In genomic region chr8:106165460-106165859, GRCm38 (mm10) we compare ENCODE assay signal across 8 mouse cellular contexts. TPM values are rescaled to one million over a fixed set of nuclear protein-coding genes. Genes with fewer than 3 reads are reported as not detected.
DNase-seq lines count a peak whose midpoint lies in the region; ATAC-seq and TF ChIP-seq lines count a peak whose summit lies in the region.

No protein-coding gene starts in this region.

- H3K4me3 ChIP-seq in forebrain, embryonic 14.5 days (ENCODE audit: low read depth, low read length) = no peak overlapping the region
- H3K4me3 ChIP-seq in forebrain, embryonic 12.5 days (replicated peaks) = no peak overlapping the region
- no peak overlapping the region for H3K4me3 ChIP-seq in MEL (ENCODE audit: control insufficient read depth in 1 of 2, insufficient read depth in 1 of 2, low read depth in 2 of 2, low read length in 2 of 2)
- no peak overlapping the region for H3K4me3 ChIP-seq in midbrain, postnatal 0 days (ENCODE audit: low read depth, low read length)

- peak; percentile 72 for TF ChIP-seq RAD21 in MEL (IDR thresholded peaks at IDR 0.05; ENCODE audit: low read depth, low read length)

- no peak for TF ChIP-seq POLR2A in MEL (IDR thresholded peaks at IDR 0.05; ENCODE audit: control insufficient read depth in 1 of 2, insufficient read depth in 1 of 2, low read depth in 1 of 2, low read length in 2 of 2, poor library complexity in 1 of 2)

- peak; percentile 73 for DNase-seq in forebrain, embryonic 14.5 days (ENCODE audit: low spot score)
- peak; percentile 80 for DNase-seq in MEL (ENCODE audit: low read depth, low spot score)
- DNase-seq in cerebellum, postnatal 10 days = peak; percentile 88 to 91
- peak; percentile 74 for DNase-seq in heart, adult 8-10 months (ENCODE audit: low spot score)
- DNase-seq in left cerebral cortex, adult 18-20 months (ENCODE audit: low spot score in 2 of 2) = peak; percentile 75 to 83
- DNase-seq in midbrain, postnatal 0 days (ENCODE audit: low spot score) = peak; percentile 68
- DNase-seq in splenic B cell, adult 2 months (ENCODE audit: low read depth, low spot score) = peak; percentile 83

- peaks cover 5% of the 10 kb centered on the region; the same call in 1 of the 2 replicates for H3K4me1 ChIP-seq in forebrain, embryonic 14.5 days (ENCODE audit: control insufficient read depth, insufficient read depth, low read length)
- peaks cover 10% of the 10 kb centered on the region for H3K4me1 ChIP-seq in forebrain, embryonic 12.5 days
- H3K4me1 ChIP-seq in MEL (ENCODE audit: control insufficient read depth in 1 of 2, insufficient read depth in 2 of 2, low read length in 2 of 2) = peaks cover 3 to 14% of the 10 kb centered on the region in 2 experiments; a peak in 2 of 4 replicates
- H3K4me1 ChIP-seq in midbrain, postnatal 0 days (ENCODE audit: insufficient read depth, low read length) = no peaks in the 10 kb centered on the region

- ATAC-seq in forebrain, embryonic 14.5 days = no peak
- no peak for ATAC-seq in forebrain, embryonic 12.5 days (ENCODE audit: low FRiP score)
- no peak for ATAC-seq in midbrain, postnatal 0 days (ENCODE audit: low FRiP score)

- no peak overlapping the region for H3K27ac ChIP-seq in forebrain, embryonic 14.5 days (ENCODE audit: low read depth, low read length)
- no peak overlapping the region for H3K27ac ChIP-seq in forebrain, embryonic 12.5 days
- H3K27ac ChIP-seq in MEL (ENCODE audit: control insufficient read depth, low read depth, low read length) = no peak overlapping the region
- no peak overlapping the region for H3K27ac ChIP-seq in midbrain, postnatal 0 days (ENCODE audit: low read depth, low read length)

- H3K4me2 ChIP-seq in forebrain, embryonic 14.5 days (ENCODE audit: low read length) = no peak overlapping the region
- no peak overlapping the region for H3K4me2 ChIP-seq in forebrain, embryonic 12.5 days
- no peak overlapping the region for H3K4me2 ChIP-seq in midbrain, postnatal 0 days (ENCODE audit: low read depth, low read length, poor library complexity, severe bottlenecking)

- H3K36me3 ChIP-seq in forebrain, embryonic 14.5 days (ENCODE audit: control insufficient read depth, insufficient read depth, low read length) = peaks cover 42% of the 10 kb centered on the region
- H3K36me3 ChIP-seq in forebrain, embryonic 12.5 days (replicated peaks) = peaks cover 37% of the 10 kb centered on the region
- H3K36me3 ChIP-seq in MEL (ENCODE audit: control insufficient read depth in 1 of 2, insufficient read depth in 2 of 2, low read length in 2 of 2) = peaks cover 0 to 13% of the 10 kb centered on the region in 2 experiments; a peak in 2 of 4 replicates
- peaks cover 39% of the 10 kb centered on the region for H3K36me3 ChIP-seq in midbrain, postnatal 0 days (ENCODE audit: insufficient read depth, low read length)
- H3K36me3 ChIP-seq in splenic B cell, adult 2 months (ENCODE audit: control insufficient read depth, insufficient read depth, low read length, poor library complexity, severe bottlenecking) = peaks cover 8% of the 10 kb centered on the region; the same call in 1 of the 2 replicates

- 40% methylated on average over 4 of the region's 4 CpGs for WGBS in forebrain, embryonic 14.5 days
- 56% methylated on average over 4 of the region's 4 CpGs for WGBS in forebrain, embryonic 12.5 days
- 52% methylated on average over 4 of the region's 4 CpGs for WGBS in midbrain, postnatal 0 days

- no peaks in the 10 kb centered on the region for H3K27me3 ChIP-seq in forebrain, embryonic 14.5 days (replicated peaks; ENCODE audit: control insufficient read depth, insufficient read depth, low read length)
- H3K27me3 ChIP-seq in forebrain, embryonic 12.5 days = no peaks in the 10 kb centered on the region; the same call in 1 of the 2 replicates
- H3K27me3 ChIP-seq in MEL (ENCODE audit: control insufficient read depth in 1 of 2, insufficient read depth in 2 of 2, low read length in 2 of 2) = no peaks in the 10 kb centered on the region
- H3K27me3 ChIP-seq in midbrain, postnatal 0 days (ENCODE audit: insufficient read depth, low read length) = no peaks in the 10 kb centered on the region
- no peaks in the 10 kb centered on the region for H3K27me3 ChIP-seq in splenic B cell, adult 2 months (ENCODE audit: control insufficient read depth, insufficient read depth, low read length, poor library complexity, severe bottlenecking)

- H3K9me3 ChIP-seq in forebrain, embryonic 14.5 days (replicated peaks; ENCODE audit: control insufficient read depth, low read length) = no peaks in the 10 kb centered on the region
- no peaks in the 10 kb centered on the region for H3K9me3 ChIP-seq in forebrain, embryonic 12.5 days
- H3K9me3 ChIP-seq in MEL (replicated peaks; ENCODE audit: insufficient read depth, low read length) = no peaks in the 10 kb centered on the region
- H3K9me3 ChIP-seq in midbrain, postnatal 0 days (ENCODE audit: low read length) = no peaks in the 10 kb centered on the region

- no peak for TF ChIP-seq EP300 in MEL (IDR thresholded peaks at IDR 0.05; ENCODE audit: low read depth in 1 of 2, low read length in 2 of 2)

- no peak overlapping the region for H3K9ac ChIP-seq in forebrain, embryonic 14.5 days (ENCODE audit: low read length)
- no peak overlapping the region for H3K9ac ChIP-seq in forebrain, embryonic 12.5 days
- no peak overlapping the region for H3K9ac ChIP-seq in MEL (ENCODE audit: control insufficient read depth, low read depth, low read length, poor library complexity, severe bottlenecking)
- no peak overlapping the region for H3K9ac ChIP-seq in midbrain, postnatal 0 days (replicated peaks; ENCODE audit: low read length, poor library complexity, severe bottlenecking)

- peak; percentile 79 to 92 (median 90) for TF ChIP-seq CTCF in MEL (IDR thresholded peaks at IDR 0.05 in 2 of 3, conservative IDR thresholded peaks at IDR 0.05 in 1 of 3; ENCODE audit: control insufficient read depth in 1 of 3, insufficient read depth in 1 of 3, low read depth in 2 of 3, low read length in 3 of 3, poor library complexity in 1 of 3, severe bottlenecking in 1 of 3)
- peak; percentile 79 for TF ChIP-seq CTCF in midbrain, postnatal 0 days (IDR thresholded peaks at IDR 0.05)

- H3K79me2 ChIP-seq in MEL (ENCODE audit: control insufficient read depth, insufficient read depth, low read length, poor library complexity) = peaks cover 17% of the 10 kb centered on the region

RNA-seq across cellular contexts. Expression of gene Slc7a6, which starts 3.2 kb away (rescaled TPM):
- 78.2 and 86.3 TPM in 2 replicates for polyA plus RNA-seq in forebrain, embryonic 14.5 days (2014; fragmentation: Nextera tagmentation; extraction: Ambion mirVana)
- polyA plus RNA-seq in forebrain, embryonic 12.5 days (2016; fragmentation: Nextera tagmentation; extraction: Ambion mirVana) = 72.9 and 79.8 TPM in 2 replicates
- total RNA-seq in MEL (2012; rRNA removed) = 26.2 and 34.4 TPM in 2 replicates
- 10 to 100 TPM in 1 of 2 experiments, not detected in 1; 48.2 TPM for polyA plus RNA-seq in MEL (2012; ENCODE audit: insufficient read depth in 1 of 2, insufficient read length in 2 of 2, low read depth in 1 of 2, low replicate concordance in 2 of 2, missing spikeins in 1 of 2)
- total RNA-seq in heart, adult 8-10 months (2022) = 10 to 100 TPM in 1 of 4 experiments, 1 to 10 TPM in 3; 6.9 to 10.8 (median 9.6) TPM
- total RNA-seq in left cerebral cortex, adult 18-20 months (2021) = 10 to 100 TPM; 21.0 to 24.4 TPM
- 37.1 and 44.3 TPM in 2 replicates for total RNA-seq in midbrain, postnatal 0 days (2014; rRNA removed)
- polyA plus RNA-seq in midbrain, postnatal 0 days (2015; fragmentation: Nextera tagmentation; extraction: Ambion mirVana) = 40.2 and 41.7 TPM in 2 replicates

RNA-seq across cellular contexts. Expression of gene Pla2g15, which starts 15.3 kb away (rescaled TPM):
- 7.8 and 7.9 TPM in 2 replicates for polyA plus RNA-seq in forebrain, embryonic 14.5 days (2014; fragmentation: Nextera tagmentation; extraction: Ambion mirVana)
- 13.8 and 15.8 TPM in 2 replicates for polyA plus RNA-seq in forebrain, embryonic 12.5 days (2016; fragmentation: Nextera tagmentation; extraction: Ambion mirVana)
- 4.0 and 6.2 TPM in 2 replicates for total RNA-seq in MEL (2012; rRNA removed)
- 1 to 10 TPM in 1 of 2 experiments, not detected in 1; 9.4 TPM for polyA plus RNA-seq in MEL (2012; ENCODE audit: insufficient read depth in 1 of 2, insufficient read length in 2 of 2, low read depth in 1 of 2, low replicate concordance in 2 of 2, missing spikeins in 1 of 2)
- 10 to 100 TPM in 1 of 4 experiments, 1 to 10 TPM in 3; 7.7 to 10.0 (median 9.4) TPM for total RNA-seq in heart, adult 8-10 months (2022)
- total RNA-seq in left cerebral cortex, adult 18-20 months (2021) = 10 to 100 TPM; 25.8 to 28.3 TPM
- 21.3 and 22.5 TPM in 2 replicates for total RNA-seq in midbrain, postnatal 0 days (2014; rRNA removed)
- polyA plus RNA-seq in midbrain, postnatal 0 days (2015; fragmentation: Nextera tagmentation; extraction: Ambion mirVana) = 16.7 and 18.7 TPM in 2 replicates

RNA-seq across cellular contexts. Expression of gene Esrp2, which starts 28.7 kb away (rescaled TPM):
- 0.15 TPM in 1 of 2 replicates, not detected in the other for polyA plus RNA-seq in forebrain, embryonic 14.5 days (2014; fragmentation: Nextera tagmentation; extraction: Ambion mirVana)
- polyA plus RNA-seq in forebrain, embryonic 12.5 days (2016; fragmentation: Nextera tagmentation; extraction: Ambion mirVana) = 1.9 TPM in 2 replicates
- total RNA-seq in MEL (2012; rRNA removed) = 1.3 and 2.3 TPM in 2 replicates
- polyA plus RNA-seq in MEL (2012; ENCODE audit: insufficient read depth in 1 of 2, insufficient read length in 2 of 2, low read depth in 1 of 2, low replicate concordance in 2 of 2, missing spikeins in 1 of 2) = 1 to 10 TPM in 1 of 2 experiments, not detected in 1; 4.5 TPM
- under 1 TPM; 0.23 to 0.81 (median 0.42) TPM for total RNA-seq in heart, adult 8-10 months (2022)
- not detected for total RNA-seq in left cerebral cortex, adult 18-20 months (2021)
- 0.77 TPM in 1 of 2 replicates, not detected in the other for total RNA-seq in midbrain, postnatal 0 days (2014; rRNA removed)
- 0.31 TPM in 1 of 2 replicates, not detected in the other for polyA plus RNA-seq in midbrain, postnatal 0 days (2015; fragmentation: Nextera tagmentation; extraction: Ambion mirVana)

RNA-seq across cellular contexts. Expression of gene Slc7a6os, which starts 45.3 kb away (rescaled TPM):
- polyA plus RNA-seq in forebrain, embryonic 14.5 days (2014; fragmentation: Nextera tagmentation; extraction: Ambion mirVana) = 27.7 and 33.8 TPM in 2 replicates
- polyA plus RNA-seq in forebrain, embryonic 12.5 days (2016; fragmentation: Nextera tagmentation; extraction: Ambion mirVana) = 33.3 and 37.0 TPM in 2 replicates
- 41.6 and 52.0 TPM in 2 replicates for total RNA-seq in MEL (2012; rRNA removed)
- polyA plus RNA-seq in MEL (2012; ENCODE audit: insufficient read depth in 1 of 2, insufficient read length in 2 of 2, low read depth in 1 of 2, low replicate concordance in 2 of 2, missing spikeins in 1 of 2) = 10 to 100 TPM in 1 of 2 experiments, not detected in 1; 53.6 TPM
- 10 to 100 TPM in 2 of 4 experiments, 1 to 10 TPM in 2; 8.2 to 11.5 (median 10.0) TPM for total RNA-seq in heart, adult 8-10 months (2022)
- 10 to 100 TPM; 26.2 to 27.0 TPM for total RNA-seq in left cerebral cortex, adult 18-20 months (2021)
- total RNA-seq in midbrain, postnatal 0 days (2014; rRNA removed) = 40.5 and 53.3 TPM in 2 replicates
- polyA plus RNA-seq in midbrain, postnatal 0 days (2015; fragmentation: Nextera tagmentation; extraction: Ambion mirVana) = 33.8 and 35.2 TPM in 2 replicates

RNA-seq across cellular contexts. Expression of gene Prmt7, which starts 45.3 kb away (rescaled TPM):
- 54.1 and 59.5 TPM in 2 replicates for polyA plus RNA-seq in forebrain, embryonic 14.5 days (2014; fragmentation: Nextera tagmentation; extraction: Ambion mirVana)
- 58.7 and 59.2 TPM in 2 replicates for polyA plus RNA-seq in forebrain, embryonic 12.5 days (2016; fragmentation: Nextera tagmentation; extraction: Ambion mirVana)
- total RNA-seq in MEL (2012; rRNA removed) = 71.2 and 74.5 TPM in 2 replicates
- polyA plus RNA-seq in MEL (2012; ENCODE audit: insufficient read depth in 1 of 2, insufficient read length in 2 of 2, low read depth in 1 of 2, low replicate concordance in 2 of 2, missing spikeins in 1 of 2) = 10 to 100 TPM in 1 of 2 experiments, not detected in 1; 63.3 TPM
- 10 to 100 TPM; 26.7 to 27.7 (median 26.9) TPM for total RNA-seq in heart, adult 8-10 months (2022)
- 10 to 100 TPM; 34.2 to 40.0 TPM for total RNA-seq in left cerebral cortex, adult 18-20 months (2021)
- 60.0 and 71.6 TPM in 2 replicates for total RNA-seq in midbrain, postnatal 0 days (2014; rRNA removed)
- polyA plus RNA-seq in midbrain, postnatal 0 days (2015; fragmentation: Nextera tagmentation; extraction: Ambion mirVana) = 51.9 and 58.3 TPM in 2 replicates
